7 mouse cellular contexts compared by ENCODE assay signal in genomic region chr11:59847891-59848884, GRCm38 (mm10). TPM values are rescaled to one million over a fixed set of nuclear protein-coding genes. Genes with fewer than 3 reads are reported as not detected.
DNase-seq lines count a peak whose midpoint lies in the region; ATAC-seq lines count a peak whose summit lies in the region.

No protein-coding gene starts in this region.

- H3K9ac ChIP-seq in limb, embryonic 13.5 days, result peak overlapping the region; percentile 94
- peak overlapping the region; percentile 63 for H3K9ac ChIP-seq in midbrain, embryonic 15.5 days

- peak overlapping the region; percentile 81 for H3K4me3 ChIP-seq in embryonic facial prominence, embryonic 10.5 days
- H3K4me3 ChIP-seq in limb, embryonic 13.5 days, result peak overlapping the region; percentile 79
- H3K4me3 ChIP-seq in midbrain, embryonic 15.5 days, result peak overlapping the region; percentile 55

- DNase-seq in adrenal gland, postnatal 25 days, result peak; percentile 82
- peak; percentile 85 for DNase-seq in embryonic facial prominence, embryonic 10.5 days (ENCODE audit: low spot score)
- DNase-seq in heart, adult 11 months, result peak; percentile 98
- DNase-seq in kidney, adult 18-20 months, result peak; percentile 89
- DNase-seq in spleen, adult 18-20 months, result peak; percentile 58 to 80

- under 1% methylated on average over 69 of the region's 69 CpGs for WGBS in embryonic facial prominence, embryonic 10.5 days
- under 1% methylated on average over 59 of the region's 69 CpGs for WGBS in limb, embryonic 13.5 days
- WGBS in midbrain, embryonic 15.5 days, result under 1% methylated on average over 69 of the region's 69 CpGs

- no peaks in the 10 kb centered on the region for H3K9me3 ChIP-seq in embryonic facial prominence, embryonic 10.5 days
- H3K9me3 ChIP-seq in limb, embryonic 13.5 days, result no peaks in the 10 kb centered on the region
- no peaks in the 10 kb centered on the region for H3K9me3 ChIP-seq in midbrain, embryonic 15.5 days

- H3K36me3 ChIP-seq in embryonic facial prominence, embryonic 10.5 days (replicated peaks), result peaks cover 23% of the 10 kb centered on the region
- H3K36me3 ChIP-seq in limb, embryonic 13.5 days, result peaks cover 8% of the 10 kb centered on the region
- H3K36me3 ChIP-seq in midbrain, embryonic 15.5 days (replicated peaks), result no peaks in the 10 kb centered on the region

- peak; percentile 85 for ATAC-seq in limb, embryonic 13.5 days (ENCODE audit: low FRiP score, low read depth)
- ATAC-seq in midbrain, embryonic 15.5 days (replicated peaks), result peak; percentile 94

- H3K27me3 ChIP-seq in embryonic facial prominence, embryonic 10.5 days (replicated peaks; ENCODE audit: low read depth, poor library complexity, severe bottlenecking), result no peaks in the 10 kb centered on the region
- no peaks in the 10 kb centered on the region for H3K27me3 ChIP-seq in limb, embryonic 13.5 days
- no peaks in the 10 kb centered on the region for H3K27me3 ChIP-seq in midbrain, embryonic 15.5 days (replicated peaks)

- peak overlapping the region; percentile 94 for H3K27ac ChIP-seq in embryonic facial prominence, embryonic 10.5 days (replicated peaks)
- H3K27ac ChIP-seq in limb, embryonic 13.5 days, result peak overlapping the region; percentile 83
- peak overlapping the region; percentile 93 for H3K27ac ChIP-seq in midbrain, embryonic 15.5 days

- peak overlapping the region; percentile 75 for H3K4me2 ChIP-seq in limb, embryonic 13.5 days (replicated peaks)
- peak overlapping the region; percentile 53 for H3K4me2 ChIP-seq in midbrain, embryonic 15.5 days

- H3K4me1 ChIP-seq in embryonic facial prominence, embryonic 10.5 days, result peaks cover 23% of the 10 kb centered on the region
- peaks cover 26% of the 10 kb centered on the region for H3K4me1 ChIP-seq in limb, embryonic 13.5 days
- H3K4me1 ChIP-seq in midbrain, embryonic 15.5 days, result peaks cover 21% of the 10 kb centered on the region

RNA-seq across cellular contexts. Expression of gene Cops3, which starts 8.6 kb away (rescaled TPM):
- 103 and 105 TPM in 2 replicates for total RNA-seq in adrenal gland, postnatal 25 days (2021)
- polyA plus RNA-seq in embryonic facial prominence, embryonic 10.5 days (2016; fragmentation: Nextera tagmentation; extraction: Ambion mirVana), result 224 and 231 TPM in 2 replicates
- polyA plus RNA-seq in limb, embryonic 13.5 days (2015; fragmentation: Nextera tagmentation; extraction: Ambion mirVana), result 219 and 228 TPM in 2 replicates
- polyA plus RNA-seq in midbrain, embryonic 15.5 days (2015; fragmentation: Nextera tagmentation; extraction: Ambion mirVana), result 180 and 183 TPM in 2 replicates

RNA-seq across cellular contexts. Expression of gene Nt5m, which starts 8.9 kb away (rescaled TPM):
- total RNA-seq in adrenal gland, postnatal 25 days (2021), result 26.7 and 30.1 TPM in 2 replicates
- polyA plus RNA-seq in embryonic facial prominence, embryonic 10.5 days (2016; fragmentation: Nextera tagmentation; extraction: Ambion mirVana), result 34.3 and 37.3 TPM in 2 replicates
- 40.3 and 44.8 TPM in 2 replicates for polyA plus RNA-seq in limb, embryonic 13.5 days (2015; fragmentation: Nextera tagmentation; extraction: Ambion mirVana)
- 77.6 and 78.2 TPM in 2 replicates for polyA plus RNA-seq in midbrain, embryonic 15.5 days (2015; fragmentation: Nextera tagmentation; extraction: Ambion mirVana)

RNA-seq across cellular contexts. Expression of gene Flcn, which starts 38.4 kb away (rescaled TPM):
- total RNA-seq in adrenal gland, postnatal 25 days (2021), result 50.9 and 52.6 TPM in 2 replicates
- 34.2 and 35.1 TPM in 2 replicates for polyA plus RNA-seq in embryonic facial prominence, embryonic 10.5 days (2016; fragmentation: Nextera tagmentation; extraction: Ambion mirVana)
- polyA plus RNA-seq in limb, embryonic 13.5 days (2015; fragmentation: Nextera tagmentation; extraction: Ambion mirVana), result 38.4 and 40.8 TPM in 2 replicates
- 46.2 and 48.5 TPM in 2 replicates for polyA plus RNA-seq in midbrain, embryonic 15.5 days (2015; fragmentation: Nextera tagmentation; extraction: Ambion mirVana)

Comparison
In these comparisons a context has a peak if more than half of its experiments do, and no peak if none do; other contexts are left out.
1. Peak in every context shown above with its lines: DNase-seq, ATAC-seq, H3K4me3 ChIP-seq and H3K27ac ChIP-seq.